Mouse (Mus musculus): ENCODE measurements around the gene Itsn1. TPM values are rescaled to one million over a fixed set of nuclear protein-coding genes. Genes with fewer than 3 reads are reported as not detected.
A peak's percentile ranks its signal among the peaks of the same experiment; 100 is the strongest.

The Itsn1 gene
- polyA plus RNA-seq, 1 experiment from 2014 or later = 7.8 TPM

DNA sequence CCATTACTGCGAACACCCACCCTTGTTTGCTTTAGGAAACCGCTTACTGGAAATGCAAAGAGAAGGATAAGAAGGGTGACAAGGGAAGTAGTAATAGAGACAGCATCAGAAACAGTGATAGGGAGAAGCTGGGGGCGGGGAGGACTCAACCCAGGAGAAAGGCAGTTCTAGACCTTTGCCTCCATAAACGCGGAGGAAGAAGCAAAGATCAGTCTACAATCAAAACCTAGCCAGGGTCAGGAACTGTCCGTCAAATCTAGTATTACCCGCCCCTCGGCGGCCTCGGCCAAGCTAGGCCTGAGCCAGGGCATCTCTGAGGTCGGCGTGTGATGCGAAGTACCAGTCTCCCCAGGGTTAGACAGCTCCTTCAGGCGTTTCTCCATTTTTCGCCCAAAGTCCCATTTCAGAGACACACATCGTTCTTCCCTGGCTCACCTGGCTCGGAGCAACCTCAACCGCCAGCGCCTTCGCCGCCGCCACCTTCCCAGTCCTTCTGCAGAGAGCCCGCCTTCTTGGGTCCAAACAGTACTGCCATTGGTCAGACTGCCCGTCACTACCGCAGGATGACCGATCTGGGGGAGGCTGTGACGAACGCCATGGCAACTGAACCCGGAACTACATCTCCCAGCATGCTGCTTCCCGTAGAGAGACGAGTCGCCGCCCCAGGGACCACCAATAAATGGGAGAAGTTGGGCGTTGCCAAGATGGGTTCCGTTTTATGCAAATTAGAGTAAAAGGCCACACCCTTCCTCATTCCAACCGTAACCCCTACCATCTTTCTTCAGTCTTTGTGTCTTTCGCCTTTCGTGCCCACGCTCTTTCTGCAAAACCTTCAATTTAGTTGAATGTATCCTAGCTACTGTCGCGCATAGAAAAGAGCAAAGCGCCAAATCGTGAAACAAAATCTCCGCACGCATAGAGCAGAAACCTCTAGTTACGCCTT, 687 bp upstream of the Itsn1 start, which contains the start of gene Cryzl1:
TSS of gene Cryzl1 (minus strand) at position 853 of the 943 bp plus-strand sequence.
- Histone ChIP-seq H3K9ac (ENCODE audit: low read length) (peak within 1 kb of the TSS; percentile 81), H3K4me3 (ENCODE audit: low read depth, low read length) (peak within 1 kb of the TSS; percentile 83), H3K27me3 (ENCODE audit: control insufficient read depth, insufficient read depth, low read length) (no peaks in the 10 kb centered on the region), H3K36me3 (ENCODE audit: control insufficient read depth, insufficient read depth, low read length) (no peaks in the 10 kb centered on the region), H3K27ac (replicated peaks) (peak within 1 kb of the TSS; percentile 92), H3K9me3 (ENCODE audit: control insufficient read depth, low read length) (no peaks in the 10 kb centered on the region), H3K4me2 (replicated peaks; ENCODE audit: low read depth) (peak within 1 kb of the TSS; percentile 86), H3K4me1 (replicated peaks; ENCODE audit: control insufficient read depth, insufficient read depth) (0 out of 2 replicates have a peak, but pooled peaks cover 3% of the 10 kb centered on the region)
- ATAC-seq (ENCODE audit: low FRiP score, low TSS enrichment) (peak; percentile 96), DNase-seq (ENCODE audit: low spot score) (peak; percentile 97)
- TF ChIP-seq EP300 (optimal IDR thresholded peaks at IDR 0.05) = no peak
- TF ChIP-seq CTCF (IDR thresholded peaks at IDR 0.05; ENCODE audit: low read depth) = no peak
- WGBS = under 1% methylated on average over 46 of the region's 46 CpGs

GRCm38 (mm10) chr16:91729821-91730441, 850 bp downstream of the Itsn1 start:
- DNase-seq (ENCODE audit: low spot score) = peak; percentile 53
- H3K9ac ChIP-seq (ENCODE audit: low read length) = peak overlapping the region; percentile 81
- peak overlapping the region; percentile 86 for H3K4me2 ChIP-seq (replicated peaks; ENCODE audit: low read depth)
- 0 out of 2 replicates have a peak, but pooled peaks have one; percentile 2 for TF ChIP-seq CTCF (IDR thresholded peaks at IDR 0.05; ENCODE audit: low read depth)
- TF ChIP-seq EP300 (optimal IDR thresholded peaks at IDR 0.05) = no peak
- under 1% methylated on average over 25 of the region's 44 CpGs for WGBS
- H3K27ac ChIP-seq (replicated peaks) = peak overlapping the region; percentile 92
- H3K27me3 ChIP-seq (ENCODE audit: control insufficient read depth, insufficient read depth, low read length) = no peaks in the 10 kb centered on the region
- peaks cover 3% of the 10 kb centered on the region; the same call in 1 of the 2 replicates for H3K4me1 ChIP-seq (replicated peaks; ENCODE audit: control insufficient read depth, insufficient read depth)
- H3K4me3 ChIP-seq (ENCODE audit: low read depth, low read length) = peak overlapping the region; percentile 83
- H3K9me3 ChIP-seq (ENCODE audit: control insufficient read depth, low read length) = no peaks in the 10 kb centered on the region
- no peaks in the 10 kb centered on the region for H3K36me3 ChIP-seq (ENCODE audit: control insufficient read depth, insufficient read depth, low read length)
- ATAC-seq (ENCODE audit: low FRiP score, low TSS enrichment) = no peak

- TF ChIP-seq EP300 (optimal IDR thresholded peaks at IDR 0.05) (no peak), CTCF (IDR thresholded peaks at IDR 0.05; ENCODE audit: low read depth) (no peak)
- ATAC-seq (ENCODE audit: low FRiP score, low TSS enrichment) = no peak
- H3K9ac ChIP-seq (ENCODE audit: low read length) = peak overlapping the region; percentile 81; the same call in 1 of the 2 replicates
- H3K27me3 ChIP-seq (ENCODE audit: control insufficient read depth, insufficient read depth, low read length) = no peaks in the 10 kb centered on the region
- no peak overlapping the region; the same call in 1 of the 2 replicates for H3K27ac ChIP-seq (replicated peaks)
- DNase-seq (ENCODE audit: low spot score) = no peak
- no peaks in the 10 kb centered on the region for H3K36me3 ChIP-seq (ENCODE audit: control insufficient read depth, insufficient read depth, low read length)
- 2% methylated on average over 11 of the region's 11 CpGs for WGBS
- H3K9me3 ChIP-seq (ENCODE audit: control insufficient read depth, low read length) = no peaks in the 10 kb centered on the region
- H3K4me2 ChIP-seq (replicated peaks; ENCODE audit: low read depth) = peak overlapping the region; percentile 86
- peak overlapping the region; percentile 83 for H3K4me3 ChIP-seq (ENCODE audit: low read depth, low read length)
- peaks cover 6% of the 10 kb centered on the region for H3K4me1 ChIP-seq (replicated peaks; ENCODE audit: control insufficient read depth, insufficient read depth)
These were observed 1.4 kb downstream of the Itsn1 start for GRCm38 (mm10) chr16:91730446-91730845.

DNA sequence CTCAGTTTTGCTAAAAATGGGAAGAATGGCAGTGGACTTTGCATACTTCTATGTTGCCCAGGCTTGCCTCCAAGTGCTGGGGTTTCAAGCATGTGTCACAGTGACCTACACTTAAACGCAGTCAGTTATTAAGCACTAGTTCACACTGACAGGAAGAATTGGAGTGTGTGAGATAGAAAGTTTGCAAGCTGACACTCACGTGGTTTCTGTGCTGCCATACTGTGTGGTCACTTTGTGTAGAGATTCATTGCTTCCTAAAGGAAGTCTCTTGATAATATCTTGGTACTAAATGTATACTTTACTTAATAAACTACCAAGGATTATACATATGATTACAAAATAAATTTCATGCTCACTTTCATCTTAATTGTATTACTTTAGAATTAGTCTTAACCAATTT, 3.7 kb downstream of the Itsn1 start:
- H3K4me1 ChIP-seq (replicated peaks; ENCODE audit: control insufficient read depth, insufficient read depth) = peaks cover 5% of the 10 kb centered on the region
- TF ChIP-seq CTCF (IDR thresholded peaks at IDR 0.05; ENCODE audit: low read depth) (no peak), EP300 (optimal IDR thresholded peaks at IDR 0.05) (no peak)
- no peak overlapping the region for H3K27ac ChIP-seq (replicated peaks)
- no peak for DNase-seq (ENCODE audit: low spot score)
- no peak overlapping the region for H3K4me2 ChIP-seq (replicated peaks; ENCODE audit: low read depth)
- no peak for ATAC-seq (ENCODE audit: low FRiP score, low TSS enrichment)
- no peaks in the 10 kb centered on the region for H3K36me3 ChIP-seq (ENCODE audit: control insufficient read depth, insufficient read depth, low read length)
- H3K4me3 ChIP-seq (ENCODE audit: low read depth, low read length) = no peak overlapping the region
- 67% methylated on average over 2 of the region's 2 CpGs for WGBS
- H3K9me3 ChIP-seq (ENCODE audit: control insufficient read depth, low read length) = no peaks in the 10 kb centered on the region
- no peak overlapping the region for H3K9ac ChIP-seq (ENCODE audit: low read length)
- no peaks in the 10 kb centered on the region for H3K27me3 ChIP-seq (ENCODE audit: control insufficient read depth, insufficient read depth, low read length)

DNA sequence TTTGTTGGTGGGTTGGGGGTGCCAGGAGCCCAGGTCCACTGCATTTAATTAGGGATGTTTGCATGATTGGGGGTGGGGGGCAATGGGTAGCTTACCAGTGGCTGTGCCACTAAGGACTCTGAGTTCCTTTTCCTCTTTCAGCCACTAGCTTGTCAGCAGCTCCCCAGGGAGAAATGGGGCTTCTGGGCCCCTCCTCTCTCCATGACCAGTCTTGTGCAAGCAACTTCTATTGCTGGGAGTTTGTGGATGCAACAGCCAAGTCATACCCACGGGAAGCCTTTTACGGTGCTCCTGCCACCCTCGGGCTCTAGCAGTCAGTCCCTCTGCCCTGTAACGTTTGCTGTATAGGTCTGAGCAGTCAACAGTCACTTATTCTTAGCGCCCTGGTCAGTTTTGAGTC, 5.7 kb downstream of the Itsn1 start:
- Histone ChIP-seq H3K27me3 (ENCODE audit: control insufficient read depth, insufficient read depth, low read length) (no peaks in the 10 kb centered on the region), H3K9ac (ENCODE audit: low read length) (no peak overlapping the region), H3K4me2 (replicated peaks; ENCODE audit: low read depth) (no peak overlapping the region), H3K27ac (replicated peaks) (no peak overlapping the region; the same call in 1 of the 2 replicates), H3K4me1 (replicated peaks; ENCODE audit: control insufficient read depth, insufficient read depth) (peaks cover 5% of the 10 kb centered on the region), H3K9me3 (ENCODE audit: control insufficient read depth, low read length) (no peaks in the 10 kb centered on the region), H3K4me3 (ENCODE audit: low read depth, low read length) (no peak overlapping the region), H3K36me3 (ENCODE audit: control insufficient read depth, insufficient read depth, low read length) (no peaks in the 10 kb centered on the region)
- ATAC-seq (ENCODE audit: low FRiP score, low TSS enrichment) (peak; percentile 28; the same call in 1 of the 2 replicates), DNase-seq (ENCODE audit: low spot score) (peak; percentile 24)
- WGBS = 71% methylated on average over 5 of the region's 5 CpGs
- TF ChIP-seq CTCF (IDR thresholded peaks at IDR 0.05; ENCODE audit: low read depth) = no peak
- TF ChIP-seq EP300 (optimal IDR thresholded peaks at IDR 0.05) = no peak
